Mouse (Mus musculus) ovary, postnatal 10 days (tissue): Measurements from ENCODE around the gene Csad.

ENCODE experiments used
- DNase-seq: peaks from one replicate; pipeline ENCODE4 v3.0.0; 2022; ENCODE audit warnings: low spot score

The Csad gene

GRCm38 (mm10) chr15:102204674-102205505 is at the start of gene Csad:
Csad (minus strand) TSS chr15:102204724.
- no peak for DNase-seq

GRCm38 (mm10) chr15:102250521-102250920 is 46.0 kb upstream of the Csad start:
- no peak for DNase-seq

- DNase-seq: no peak
Observed at GRCm38 (mm10) chr15:102249967-102250366, 45.4 kb upstream of the Csad start.

GRCm38 (mm10) chr15:102249251-102249691 is 44.7 kb upstream of the Csad start:
- no peak for DNase-seq

- DNase-seq: no peak
Observed at GRCm38 (mm10) chr15:102248812-102249191, 44.3 kb upstream of the Csad start.

- no peak for DNase-seq
Observed at GRCm38 (mm10) chr15:102248131-102248811, 43.7 kb upstream of the Csad start.

- DNase-seq: peak; percentile 77
Observed at GRCm38 (mm10) chr15:102247252-102248130, 43.0 kb upstream of the Csad start.

- peak; percentile 80 for DNase-seq
Observed at GRCm38 (mm10) chr15:102246866-102247251, 42.3 kb upstream of the Csad start.

GRCm38 (mm10) chr15:102245891-102246741 is 41.6 kb upstream of the Csad start:
- peak; percentile 58 for DNase-seq

- DNase-seq: no peak
Observed at GRCm38 (mm10) chr15:102245461-102245881, 40.9 kb upstream of the Csad start.

- DNase-seq: no peak
Observed at GRCm38 (mm10) chr15:102244306-102245191, 40.0 kb upstream of the Csad start.

GRCm38 (mm10) chr15:102243229-102244190 is 39.0 kb upstream of the Csad start:
- DNase-seq: peak; percentile 29

- DNase-seq: no peak
Observed at GRCm38 (mm10) chr15:102242404-102243228, 38.1 kb upstream of the Csad start.

- no peak for DNase-seq
Observed at GRCm38 (mm10) chr15:102240607-102241006, 36.1 kb upstream of the Csad start.

- no peak for DNase-seq
Observed at GRCm38 (mm10) chr15:102239851-102240250, 35.3 kb upstream of the Csad start.

- DNase-seq: peak; percentile 60
Observed at GRCm38 (mm10) chr15:102239260-102239590, 34.7 kb upstream of the Csad start.

GRCm38 (mm10) chr15:102238543-102239259 is 34.2 kb upstream of the Csad start:
- DNase-seq: no peak
